Mouse (Mus musculus) myocyte (in vitro differentiated cells): ENCODE measurements around the gene Slc25a10.

Experiments
- MYOG ChIP-seq, 3 experiments: IDR thresholded peaks; one replicate each; pipeline ENCODE4 v1.6.1; 2011; ENCODE audit warnings: control low read depth in 2 of 3, low read depth in 2 of 3, mild to moderate bottlenecking in 2 of 3; ENCODE audit not compliant: insufficient read length in 2 of 3, control insufficient read depth in 1 of 3, insufficient read depth in 1 of 3
- POLR2A ChIP-seq: IDR thresholded peaks from one replicate; pipeline ENCODE4 v1.6.1; 2011; ENCODE audit warnings: low read depth, mild to moderate bottlenecking, control low read depth, moderate library complexity; ENCODE audit not compliant: insufficient read length
- SRF ChIP-seq: IDR thresholded peaks from one replicate; pipeline ENCODE4 v1.6.1; 2011; ENCODE audit warnings: low read depth; ENCODE audit not compliant: control insufficient read depth, insufficient read length
- USF1 ChIP-seq: IDR thresholded peaks from one replicate; pipeline ENCODE4 v1.6.1; 2011; ENCODE audit warnings: low read depth, mild to moderate bottlenecking, control low read depth, moderate library complexity

- TF ChIP-seq USF1 (no peak), MYOG (IDR thresholded peaks at IDR 0.05; ENCODE audit: control insufficient read depth in 1 of 3, insufficient read depth in 1 of 3, insufficient read length in 2 of 3, low read depth in 2 of 3) (no peak), SRF (no peak), POLR2A (no peak)
Measured at GRCm38 (mm10) chr11:120509940-120510339, 18.3 kb downstream of the Slc25a10 start.
